In the genomic region with DNA sequence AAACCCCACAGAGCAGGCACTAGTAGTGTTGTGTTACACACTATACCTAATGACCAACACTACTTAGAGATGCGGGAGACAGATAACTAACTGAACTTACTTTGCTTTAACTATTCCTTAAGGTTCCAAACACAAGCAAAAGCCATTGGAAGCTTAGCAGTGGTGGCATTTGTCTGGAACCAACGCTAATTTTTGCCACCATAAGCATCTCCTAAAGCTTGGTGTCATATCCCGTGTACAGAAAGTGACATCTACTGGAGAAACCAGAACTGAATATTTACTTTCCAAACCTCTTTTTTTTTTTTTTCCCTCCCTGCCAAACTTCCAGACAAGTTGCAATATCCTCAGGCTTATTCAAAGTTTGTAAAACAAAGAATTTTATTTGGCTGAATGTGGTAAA, we compare ENCODE assay signal across 17 mouse cellular contexts. TPM values are rescaled to one million over a fixed set of nuclear protein-coding genes. Genes with fewer than 3 reads are reported as not detected.
DNase-seq lines count a peak whose midpoint lies in the region; ATAC-seq and TF ChIP-seq lines count a peak whose summit lies in the region.
"Had no signal": no experiment of that assay in that cellular context is flagged by ENCODE, and none has a peak within 500 bp of the region (broad histone marks: within the 10 kb centered on the region; RNA-seq: fewer than 3 reads in every experiment).

No protein-coding gene starts in this region.

- no peak for DNase-seq in frontal cortex, postnatal 25 days (ENCODE audit: low spot score in 2 of 2)
- peak; percentile 15 for DNase-seq in kidney, adult 9 months
- no peak for DNase-seq in kidney, postnatal 10 days
- peak; percentile 30 for DNase-seq in midbrain, embryonic 14.5 days
- no peak for DNase-seq in stomach, postnatal 0 days (ENCODE audit: low spot score)
- DNase-seq in gastrocnemius, postnatal 4 days (ENCODE audit: low spot score in 2 of 2) = no peak
- DNase-seq: cerebellum, adult 11-12 months; gastrocnemius, postnatal 14 days; lung, postnatal 4 days; thymus, adult 2 months had no signal

- no peak overlapping the region for H3K9ac ChIP-seq in midbrain, embryonic 14.5 days (replicated peaks; ENCODE audit: low read length)
- H3K9ac ChIP-seq in midbrain, embryonic 13.5 days (replicated peaks) = no peak overlapping the region
- no peak overlapping the region for H3K9ac ChIP-seq in stomach, postnatal 0 days (ENCODE audit: low read length)
- H3K9ac ChIP-seq: heart, embryonic 13.5 days; hindbrain, embryonic 12.5 days; liver, embryonic 12.5 days; midbrain, embryonic 12.5 days had no signal

- TF ChIP-seq CTCF in stomach, postnatal 0 days (IDR thresholded peaks at IDR 0.05; ENCODE audit: low read depth) = peak; percentile 64

- 67% methylated on average over 3 of the region's 3 CpGs for WGBS in midbrain, embryonic 14.5 days
- 71% methylated on average over 3 of the region's 3 CpGs for WGBS in midbrain, embryonic 13.5 days
- WGBS in stomach, postnatal 0 days = 45% methylated on average over 3 of the region's 3 CpGs

- no peak overlapping the region for H3K4me2 ChIP-seq in midbrain, embryonic 14.5 days (ENCODE audit: low read length)
- no peak overlapping the region for H3K4me2 ChIP-seq in midbrain, embryonic 13.5 days (replicated peaks)
- H3K4me2 ChIP-seq in stomach, postnatal 0 days (replicated peaks; ENCODE audit: low read depth) = no peak overlapping the region
- H3K4me2 ChIP-seq: heart, embryonic 13.5 days; hindbrain, embryonic 12.5 days; liver, embryonic 12.5 days; midbrain, embryonic 12.5 days had no signal

- no peak for TF ChIP-seq EP300 in stomach, postnatal 0 days (optimal IDR thresholded peaks at IDR 0.05)

- ATAC-seq in frontal cortex, adult (ENCODE audit: low TSS enrichment) = peak; percentile 65
- no peak for ATAC-seq in midbrain, embryonic 14.5 days (ENCODE audit: low FRiP score, low TSS enrichment)
- no peak for ATAC-seq in midbrain, embryonic 13.5 days
- ATAC-seq in stomach, postnatal 0 days (ENCODE audit: low FRiP score, low TSS enrichment) = no peak
- ATAC-seq: liver, embryonic 12.5 days had no signal

- no peaks in the 10 kb centered on the region for H3K27me3 ChIP-seq in midbrain, embryonic 14.5 days (ENCODE audit: control insufficient read depth, insufficient read depth, low read length)
- no peaks in the 10 kb centered on the region for H3K27me3 ChIP-seq in midbrain, embryonic 13.5 days
- no peaks in the 10 kb centered on the region for H3K27me3 ChIP-seq in stomach, postnatal 0 days (ENCODE audit: control insufficient read depth, insufficient read depth, low read length)
- H3K27me3 ChIP-seq: heart, embryonic 13.5 days; hindbrain, embryonic 12.5 days; liver, embryonic 12.5 days; midbrain, embryonic 12.5 days had no signal

- H3K27ac ChIP-seq in midbrain, embryonic 14.5 days (replicated peaks; ENCODE audit: low read depth, low read length) = no peak overlapping the region
- no peak overlapping the region for H3K27ac ChIP-seq in midbrain, embryonic 13.5 days
- no peak overlapping the region for H3K27ac ChIP-seq in stomach, postnatal 0 days (replicated peaks)
- H3K27ac ChIP-seq: heart, embryonic 13.5 days; hindbrain, embryonic 12.5 days; liver, embryonic 12.5 days; midbrain, embryonic 12.5 days had no signal

- H3K4me1 ChIP-seq in midbrain, embryonic 14.5 days (ENCODE audit: control insufficient read depth, insufficient read depth, low read length) = 0 out of 2 replicates have a peak, but pooled peaks cover 5% of the 10 kb centered on the region
- peaks cover 5% of the 10 kb centered on the region; the same call in 1 of the 2 replicates for H3K4me1 ChIP-seq in midbrain, embryonic 13.5 days (replicated peaks)
- H3K4me1 ChIP-seq in stomach, postnatal 0 days (replicated peaks; ENCODE audit: control insufficient read depth, insufficient read depth) = no peaks in the 10 kb centered on the region
- H3K4me1 ChIP-seq: heart, embryonic 13.5 days; liver, embryonic 12.5 days had no signal

- no peaks in the 10 kb centered on the region for H3K9me3 ChIP-seq in midbrain, embryonic 14.5 days (ENCODE audit: control insufficient read depth, low read length)
- no peaks in the 10 kb centered on the region for H3K9me3 ChIP-seq in midbrain, embryonic 13.5 days
- H3K9me3 ChIP-seq in stomach, postnatal 0 days (ENCODE audit: control insufficient read depth, low read length) = no peaks in the 10 kb centered on the region
- H3K9me3 ChIP-seq: heart, embryonic 13.5 days; hindbrain, embryonic 12.5 days; liver, embryonic 12.5 days; midbrain, embryonic 12.5 days had no signal

- no peak overlapping the region for H3K4me3 ChIP-seq in midbrain, embryonic 14.5 days (replicated peaks; ENCODE audit: low read depth, low read length)
- no peak overlapping the region for H3K4me3 ChIP-seq in midbrain, embryonic 13.5 days (replicated peaks)
- no peak overlapping the region for H3K4me3 ChIP-seq in stomach, postnatal 0 days (ENCODE audit: low read depth, low read length)
- H3K4me3 ChIP-seq: heart, embryonic 13.5 days; hindbrain, embryonic 12.5 days; liver, embryonic 12.5 days; midbrain, embryonic 12.5 days had no signal

- no peaks in the 10 kb centered on the region for H3K36me3 ChIP-seq in midbrain, embryonic 14.5 days (ENCODE audit: control insufficient read depth, insufficient read depth, low read length)
- H3K36me3 ChIP-seq in midbrain, embryonic 13.5 days = no peaks in the 10 kb centered on the region
- no peaks in the 10 kb centered on the region for H3K36me3 ChIP-seq in stomach, postnatal 0 days (ENCODE audit: control insufficient read depth, insufficient read depth, low read length)
- H3K36me3 ChIP-seq: heart, embryonic 13.5 days; hindbrain, embryonic 12.5 days; liver, embryonic 12.5 days; midbrain, embryonic 12.5 days had no signal

RNA-seq across cellular contexts. Expression of a gene that starts 39.5 kb away (rescaled TPM):
- polyA plus RNA-seq in midbrain, embryonic 14.5 days (2014; fragmentation: Nextera tagmentation; extraction: Ambion mirVana) = 83.1 and 84.9 TPM in 2 replicates
- 69.4 and 79.0 TPM in 2 replicates for polyA plus RNA-seq in midbrain, embryonic 13.5 days (2015; fragmentation: Nextera tagmentation; extraction: Ambion mirVana)
- 17.7 and 20.2 TPM in 2 replicates for polyA plus RNA-seq in stomach, postnatal 0 days (2015; fragmentation: Nextera tagmentation; extraction: Ambion mirVana)
- total RNA-seq in gastrocnemius, postnatal 4 days (2021) = 1 to 10 TPM; 5.1 to 6.7 TPM
- total RNA-seq: common myeloid progenitor, adult 5-6 weeks had no signal

Comparison
In these comparisons a context has a peak if more than half of its experiments do, and no peak if none do; other contexts are left out.
1. DNase-seq: peak in kidney, adult 9 months (single experiment) and midbrain, embryonic 14.5 days (single experiment); none in frontal cortex, postnatal 25 days (0 of 2), kidney, postnatal 10 days (single experiment), stomach, postnatal 0 days (single experiment) and gastrocnemius, postnatal 4 days (0 of 2).